Comparison of ENCODE assay signal across 8 mouse cellular contexts in the genomic region with DNA sequence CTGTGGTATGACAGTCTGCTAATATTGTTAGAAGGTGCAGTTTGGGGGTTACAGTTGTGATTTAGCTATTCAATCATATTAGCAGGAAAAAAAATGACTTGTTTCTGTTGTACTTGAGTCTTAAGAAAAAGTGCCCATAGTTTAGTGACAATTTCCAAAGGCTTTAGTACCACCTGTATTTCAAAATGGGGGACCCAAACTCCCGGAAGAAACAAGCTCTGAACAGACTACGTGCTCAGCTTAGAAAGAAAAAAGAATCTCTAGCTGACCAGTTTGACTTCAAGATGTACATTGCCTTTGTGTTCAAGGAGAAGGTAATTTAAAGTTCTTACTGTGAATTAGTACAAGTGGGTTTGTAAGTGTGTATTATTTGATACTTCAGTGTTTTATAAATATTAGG. TPM values are rescaled to one million over a fixed set of nuclear protein-coding genes. Genes with fewer than 3 reads are reported as not detected.
DNase-seq lines count a peak whose midpoint lies in the region; ATAC-seq and TF ChIP-seq lines count a peak whose summit lies in the region.

No protein-coding gene starts in this region.

- H3K4me2 ChIP-seq in forebrain, embryonic 12.5 days, result peak overlapping the region; percentile 82
- peak overlapping the region; percentile 90 for H3K4me2 ChIP-seq in liver, embryonic 12.5 days

- no peak overlapping the region for H3K27ac ChIP-seq in heart, adult 2 months
- no peak overlapping the region for H3K27ac ChIP-seq in forebrain, embryonic 12.5 days
- peak overlapping the region; percentile 100 for H3K27ac ChIP-seq in liver, embryonic 12.5 days

- WGBS in heart, adult 2 months, result under 1% methylated on average over 2 of the region's 2 CpGs
- 21% methylated on average over 2 of the region's 2 CpGs for WGBS in forebrain, embryonic 12.5 days
- WGBS in liver, embryonic 12.5 days (ENCODE audit: insufficient replicate concordance), result 20% methylated on average over 2 of the region's 2 CpGs

- H3K27me3 ChIP-seq in heart, adult 2 months (ENCODE audit: control insufficient read depth, insufficient read depth, low read length), result no peaks in the 10 kb centered on the region
- H3K27me3 ChIP-seq in forebrain, embryonic 12.5 days, result no peaks in the 10 kb centered on the region
- H3K27me3 ChIP-seq in liver, embryonic 12.5 days (replicated peaks), result no peaks in the 10 kb centered on the region

- H3K9me3 ChIP-seq in forebrain, embryonic 12.5 days, result no peaks in the 10 kb centered on the region
- H3K9me3 ChIP-seq in liver, embryonic 12.5 days (replicated peaks), result no peaks in the 10 kb centered on the region

- no peak for TF ChIP-seq CTCF in heart, adult 2 months (IDR thresholded peaks at IDR 0.05)

- TF ChIP-seq EP300 in heart, adult 2 months (IDR thresholded peaks at IDR 0.05; ENCODE audit: insufficient read depth, low read depth, low read length), result no peak

- H3K36me3 ChIP-seq in heart, adult 2 months (ENCODE audit: control insufficient read depth, insufficient read depth, low read length), result peaks cover 46% of the 10 kb centered on the region
- peaks cover 23% of the 10 kb centered on the region for H3K36me3 ChIP-seq in forebrain, embryonic 12.5 days (replicated peaks)
- peaks cover 42% of the 10 kb centered on the region for H3K36me3 ChIP-seq in liver, embryonic 12.5 days

- DNase-seq in heart, adult 2 months, result no peak
- no peak for DNase-seq in heart, adult 8-10 months (ENCODE audit: low spot score)
- peak; percentile 38 for DNase-seq in A20 (ENCODE audit: low read depth, low spot score)
- DNase-seq in cerebellum, postnatal 4 days (ENCODE audit: low spot score in 2 of 2), result no peak
- DNase-seq in gastrocnemius, postnatal 10 days, result no peak

- no peak for TF ChIP-seq POLR2A in heart, adult 2 months (IDR thresholded peaks at IDR 0.05; ENCODE audit: insufficient read depth, low read depth, low read length)

- H3K4me1 ChIP-seq in heart, adult 2 months (ENCODE audit: control insufficient read depth, insufficient read depth, low read length), result peaks cover 9% of the 10 kb centered on the region
- peaks cover 26% of the 10 kb centered on the region for H3K4me1 ChIP-seq in forebrain, embryonic 12.5 days
- H3K4me1 ChIP-seq in liver, embryonic 12.5 days, result peaks cover 34% of the 10 kb centered on the region

- no peak for ATAC-seq in forebrain, embryonic 12.5 days (ENCODE audit: low FRiP score)
- no peak for ATAC-seq in liver, embryonic 12.5 days
- ATAC-seq in activated CD4-positive, CD25-positive, alpha-beta regulatory T cell, adult 4 months, result no peak

- peak overlapping the region; percentile 77 for H3K4me3 ChIP-seq in heart, adult 2 months
- H3K4me3 ChIP-seq in forebrain, embryonic 12.5 days (replicated peaks), result peak overlapping the region; percentile 100
- peak overlapping the region; percentile 97 for H3K4me3 ChIP-seq in liver, embryonic 12.5 days

- intact Hi-C loops in heart, adult 2 months (cut with DNase I), result no loop called here

- H3K79me2 ChIP-seq in heart, adult 2 months (replicated peaks; ENCODE audit: control insufficient read depth, insufficient read depth, low read length), result peaks cover 13% of the 10 kb centered on the region

- no peak overlapping the region for H3K9ac ChIP-seq in heart, adult 2 months (ENCODE audit: low read depth, low read length)
- H3K9ac ChIP-seq in forebrain, embryonic 12.5 days, result peak overlapping the region; percentile 99
- H3K9ac ChIP-seq in liver, embryonic 12.5 days, result peak overlapping the region; percentile 100

RNA-seq across cellular contexts. Expression of gene BC005537, which starts 1.7 kb away (rescaled TPM):
- 100 to 1,000 TPM; 111 to 126 TPM for total RNA-seq in heart, adult 2 months (2021)
- 30.7 and 50.1 TPM in 2 replicates for polyA plus RNA-seq in heart, adult 2 months (2012; rRNA removed)
- total RNA-seq in heart, adult 8-10 months (2022), result 100 to 1,000 TPM; 108 to 118 (median 112) TPM
- polyA plus RNA-seq in forebrain, embryonic 12.5 days (2016; fragmentation: Nextera tagmentation; extraction: Ambion mirVana), result 20.9 and 22.3 TPM in 2 replicates
- polyA plus RNA-seq in liver, embryonic 12.5 days (2016; fragmentation: Nextera tagmentation; extraction: Ambion mirVana), result 10.1 and 10.8 TPM in 2 replicates
- polyA plus RNA-seq in activated CD4-positive, CD25-positive, alpha-beta regulatory T cell, adult 4 months (2017; shearing (Covaris generic)), result 10 to 100 TPM; 32.0 to 44.4 TPM
- total RNA-seq in gastrocnemius, postnatal 10 days (2021), result 10 to 100 TPM; 61.1 to 71.3 TPM

RNA-seq across cellular contexts. Expression of gene Acot13, which starts 28.1 kb away (rescaled TPM):
- total RNA-seq in heart, adult 2 months (2021), result 100 to 1,000 TPM; 383 to 456 TPM
- polyA plus RNA-seq in heart, adult 2 months (2012; rRNA removed), result 365 and 457 TPM in 2 replicates
- total RNA-seq in heart, adult 8-10 months (2022), result 100 to 1,000 TPM; 404 to 453 (median 416) TPM
- 57.4 and 57.8 TPM in 2 replicates for polyA plus RNA-seq in forebrain, embryonic 12.5 days (2016; fragmentation: Nextera tagmentation; extraction: Ambion mirVana)
- polyA plus RNA-seq in liver, embryonic 12.5 days (2016; fragmentation: Nextera tagmentation; extraction: Ambion mirVana), result 61.2 and 66.4 TPM in 2 replicates
- 10 to 100 TPM; 69.2 to 76.1 TPM for polyA plus RNA-seq in activated CD4-positive, CD25-positive, alpha-beta regulatory T cell, adult 4 months (2017; shearing (Covaris generic))
- total RNA-seq in gastrocnemius, postnatal 10 days (2021), result 10 to 100 TPM; 90.3 to 97.4 TPM

RNA-seq across cellular contexts. Expression of gene Tdp2, which starts 28.3 kb away (rescaled TPM):
- total RNA-seq in heart, adult 2 months (2021), result 10 to 100 TPM; 12.0 to 13.1 TPM
- polyA plus RNA-seq in heart, adult 2 months (2012; rRNA removed), result 8.0 and 14.5 TPM in 2 replicates
- 10 to 100 TPM; 11.3 to 14.2 (median 13.3) TPM for total RNA-seq in heart, adult 8-10 months (2022)
- polyA plus RNA-seq in forebrain, embryonic 12.5 days (2016; fragmentation: Nextera tagmentation; extraction: Ambion mirVana), result 70.3 and 75.0 TPM in 2 replicates
- 39.9 and 40.5 TPM in 2 replicates for polyA plus RNA-seq in liver, embryonic 12.5 days (2016; fragmentation: Nextera tagmentation; extraction: Ambion mirVana)
- polyA plus RNA-seq in activated CD4-positive, CD25-positive, alpha-beta regulatory T cell, adult 4 months (2017; shearing (Covaris generic)), result 10 to 100 TPM; 17.2 to 24.2 TPM
- total RNA-seq in gastrocnemius, postnatal 10 days (2021), result 10 to 100 TPM; 10.8 to 12.4 TPM

RNA-seq across cellular contexts. Expression of gene Gmnn, which starts 41.5 kb away (rescaled TPM):
- total RNA-seq in heart, adult 2 months (2021), result 10 to 100 TPM; 45.9 to 72.3 TPM
- polyA plus RNA-seq in heart, adult 2 months (2012; rRNA removed), result 12.9 and 18.4 TPM in 2 replicates
- 10 to 100 TPM; 48.1 to 77.5 (median 69.4) TPM for total RNA-seq in heart, adult 8-10 months (2022)
- 127 and 131 TPM in 2 replicates for polyA plus RNA-seq in forebrain, embryonic 12.5 days (2016; fragmentation: Nextera tagmentation; extraction: Ambion mirVana)
- 153 and 154 TPM in 2 replicates for polyA plus RNA-seq in liver, embryonic 12.5 days (2016; fragmentation: Nextera tagmentation; extraction: Ambion mirVana)
- polyA plus RNA-seq in activated CD4-positive, CD25-positive, alpha-beta regulatory T cell, adult 4 months (2017; shearing (Covaris generic)), result 10 to 100 TPM; 47.8 to 61.4 TPM
- 1 to 10 TPM; 3.7 to 5.6 TPM for total RNA-seq in gastrocnemius, postnatal 10 days (2021)

RNA-seq across cellular contexts. Expression of gene D130043K22Rik, which starts 41.7 kb away (rescaled TPM):
- under 1 TPM in 1 of 2 experiments, not detected in 1; 0.05 TPM for total RNA-seq in heart, adult 2 months (2021)
- polyA plus RNA-seq in heart, adult 2 months (2012; rRNA removed), result 0.04 TPM in 1 of 2 replicates, not detected in the other
- not detected for total RNA-seq in heart, adult 8-10 months (2022)
- 1.1 and 1.6 TPM in 2 replicates for polyA plus RNA-seq in forebrain, embryonic 12.5 days (2016; fragmentation: Nextera tagmentation; extraction: Ambion mirVana)
- polyA plus RNA-seq in liver, embryonic 12.5 days (2016; fragmentation: Nextera tagmentation; extraction: Ambion mirVana), result 0.11 and 0.18 TPM in 2 replicates
- polyA plus RNA-seq in activated CD4-positive, CD25-positive, alpha-beta regulatory T cell, adult 4 months (2017; shearing (Covaris generic)), result under 1 TPM; 0.24 to 0.25 TPM
- total RNA-seq in gastrocnemius, postnatal 10 days (2021), result under 1 TPM; 0.05 to 0.07 TPM
